8 mouse cellular contexts compared by ENCODE assay signal in genomic region chr3:52030114-52030513, GRCm38 (mm10).
DNase-seq lines count a peak whose midpoint lies in the region; ATAC-seq and TF ChIP-seq lines count a peak whose summit lies in the region.

No protein-coding gene starts in this region.

- H3K9me3 ChIP-seq in forebrain, embryonic 13.5 days (replicated peaks), result no peaks in the 10 kb centered on the region
- no peaks in the 10 kb centered on the region for H3K9me3 ChIP-seq in forebrain, embryonic 10.5 days
- H3K9me3 ChIP-seq in liver, embryonic 16.5 days (replicated peaks; ENCODE audit: control insufficient read depth, low read length), result no peaks in the 10 kb centered on the region
- H3K9me3 ChIP-seq in stomach, postnatal 0 days (ENCODE audit: control insufficient read depth, low read length), result no peaks in the 10 kb centered on the region

- H3K27me3 ChIP-seq in forebrain, embryonic 13.5 days, result no peaks in the 10 kb centered on the region
- H3K27me3 ChIP-seq in forebrain, embryonic 10.5 days (ENCODE audit: poor library complexity, severe bottlenecking), result no peaks in the 10 kb centered on the region
- no peaks in the 10 kb centered on the region for H3K27me3 ChIP-seq in thymus, adult 2 months (ENCODE audit: control insufficient read depth, insufficient read depth, low read length)
- H3K27me3 ChIP-seq in liver, embryonic 16.5 days (ENCODE audit: control insufficient read depth, insufficient read depth, low read depth, low read length), result no peaks in the 10 kb centered on the region
- H3K27me3 ChIP-seq in stomach, postnatal 0 days (ENCODE audit: control insufficient read depth, insufficient read depth, low read length), result no peaks in the 10 kb centered on the region

- H3K27ac ChIP-seq in forebrain, embryonic 13.5 days, result 0 out of 2 replicates have a peak overlapping the region, but pooled peaks have one; percentile 10
- H3K27ac ChIP-seq in forebrain, embryonic 10.5 days, result no peak overlapping the region
- H3K27ac ChIP-seq in thymus, adult 2 months (ENCODE audit: control insufficient read depth, insufficient read depth, low read length), result no peak overlapping the region
- H3K27ac ChIP-seq in liver, embryonic 16.5 days (ENCODE audit: low read length), result peak overlapping the region; percentile 52; the same call in 1 of the 2 replicates
- no peak overlapping the region for H3K27ac ChIP-seq in stomach, postnatal 0 days (replicated peaks)

- no peak for DNase-seq in forebrain, embryonic 10.5 days (ENCODE audit: extremely low spot score, low spot score)
- no peak for DNase-seq in thymus, adult 2 months
- no peak for DNase-seq in thymus, postnatal 25 days
- DNase-seq in stomach, postnatal 0 days (ENCODE audit: low spot score), result no peak
- DNase-seq in cerebellum, adult 11-12 months, result no peak
- DNase-seq in left cerebral cortex, adult 11 months (ENCODE audit: low spot score), result no peak

- H3K4me1 ChIP-seq in forebrain, embryonic 13.5 days, result peaks cover 20% of the 10 kb centered on the region
- H3K4me1 ChIP-seq in forebrain, embryonic 10.5 days, result peaks cover 60% of the 10 kb centered on the region
- peaks cover 19% of the 10 kb centered on the region for H3K4me1 ChIP-seq in thymus, adult 2 months (replicated peaks; ENCODE audit: control insufficient read depth, insufficient read depth, low read length)
- peaks cover 11% of the 10 kb centered on the region for H3K4me1 ChIP-seq in liver, embryonic 16.5 days (ENCODE audit: control insufficient read depth, low read depth, low read length)
- H3K4me1 ChIP-seq in stomach, postnatal 0 days (replicated peaks; ENCODE audit: control insufficient read depth, insufficient read depth), result no peaks in the 10 kb centered on the region; the same call in 1 of the 2 replicates

- no peak for ATAC-seq in forebrain, embryonic 13.5 days
- no peak for ATAC-seq in liver, embryonic 16.5 days (ENCODE audit: low read depth)
- ATAC-seq in stomach, postnatal 0 days (ENCODE audit: low FRiP score, low TSS enrichment), result no peak

- no peak overlapping the region for H3K9ac ChIP-seq in forebrain, embryonic 13.5 days
- no peak overlapping the region for H3K9ac ChIP-seq in liver, embryonic 16.5 days (ENCODE audit: low read depth, low read length)
- no peak overlapping the region for H3K9ac ChIP-seq in stomach, postnatal 0 days (ENCODE audit: low read length)

- no peak overlapping the region for H3K4me2 ChIP-seq in forebrain, embryonic 13.5 days
- H3K4me2 ChIP-seq in liver, embryonic 16.5 days (ENCODE audit: low read depth, low read length), result peak overlapping the region; percentile 25
- peak overlapping the region; percentile 38 for H3K4me2 ChIP-seq in stomach, postnatal 0 days (replicated peaks; ENCODE audit: low read depth)

- TF ChIP-seq POLR2A in thymus, adult 2 months (IDR thresholded peaks at IDR 0.05; ENCODE audit: control insufficient read depth, extremely low read depth, insufficient read depth, low read length, poor library complexity), result no peak

- no peaks in the 10 kb centered on the region for H3K36me3 ChIP-seq in forebrain, embryonic 13.5 days (ENCODE audit: poor library complexity, severe bottlenecking)
- no peaks in the 10 kb centered on the region for H3K36me3 ChIP-seq in forebrain, embryonic 10.5 days (replicated peaks)
- H3K36me3 ChIP-seq in thymus, adult 2 months (ENCODE audit: control insufficient read depth, insufficient read depth, low read length), result no peaks in the 10 kb centered on the region
- H3K36me3 ChIP-seq in liver, embryonic 16.5 days (ENCODE audit: control insufficient read depth, insufficient read depth), result no peaks in the 10 kb centered on the region
- H3K36me3 ChIP-seq in stomach, postnatal 0 days (ENCODE audit: control insufficient read depth, insufficient read depth, low read length), result no peaks in the 10 kb centered on the region

- H3K4me3 ChIP-seq in forebrain, embryonic 13.5 days, result no peak overlapping the region
- H3K4me3 ChIP-seq in forebrain, embryonic 10.5 days, result no peak overlapping the region
- peak overlapping the region; percentile 56 for H3K4me3 ChIP-seq in thymus, adult 2 months (ENCODE audit: control insufficient read depth, insufficient read depth, low read length)
- peak overlapping the region; percentile 33 for H3K4me3 ChIP-seq in liver, embryonic 16.5 days (ENCODE audit: low read depth, low read length)
- H3K4me3 ChIP-seq in stomach, postnatal 0 days (ENCODE audit: low read depth, low read length), result no peak overlapping the region

- 84% methylated on average over 10 of the region's 10 CpGs for WGBS in forebrain, embryonic 13.5 days
- 88% methylated on average over 10 of the region's 10 CpGs for WGBS in forebrain, embryonic 10.5 days
- WGBS in thymus, adult 2 months, result 48% methylated on average over 10 of the region's 10 CpGs
- WGBS in liver, embryonic 16.5 days (ENCODE audit: insufficient replicate concordance), result 36% methylated on average over 10 of the region's 10 CpGs
- WGBS in stomach, postnatal 0 days, result 30% methylated on average over 10 of the region's 10 CpGs

- no peak for TF ChIP-seq CTCF in thymus, adult 2 months (IDR thresholded peaks at IDR 0.05; ENCODE audit: borderline replicate concordance, control insufficient read depth, extremely low read depth, insufficient read depth, low read length, poor library complexity)
- TF ChIP-seq CTCF in stomach, postnatal 0 days (IDR thresholded peaks at IDR 0.05; ENCODE audit: low read depth), result peak; percentile 41

- no peak for TF ChIP-seq EP300 in stomach, postnatal 0 days (optimal IDR thresholded peaks at IDR 0.05)

Comparison
In these comparisons a context has a peak if more than half of its experiments do, and no peak if none do; other contexts are left out.
1. H3K27ac ChIP-seq: peak in forebrain, embryonic 13.5 days (single experiment) and liver, embryonic 16.5 days (single experiment); none in forebrain, embryonic 10.5 days (single experiment), thymus, adult 2 months (single experiment) and stomach, postnatal 0 days (single experiment).
2. H3K4me3 ChIP-seq: peak in thymus, adult 2 months (single experiment) and liver, embryonic 16.5 days (single experiment); none in forebrain, embryonic 13.5 days (single experiment), forebrain, embryonic 10.5 days (single experiment) and stomach, postnatal 0 days (single experiment).